Mouse (Mus musculus): ENCODE measurements around the gene Adcy9. TPM values are rescaled to one million over a fixed set of nuclear protein-coding genes. Genes with fewer than 3 reads are reported as not detected.

Gene Adcy9
- polyA plus RNA-seq, 1 experiment from 2014 or later: 2.5 TPM

Other genes with a start within 250 kb of the Adcy9 start
- gene Crebbp, start 206.5 kb downstream of the Adcy9 start, polyA plus RNA-seq (2014; fragmentation: Nextera tagmentation; extraction: Ambion mirVana): 34.3 and 34.5 TPM in 2 replicates
- 31.1 and 35.7 TPM in 2 replicates for gene Srl, start 121.3 kb upstream of the Adcy9 start, polyA plus RNA-seq (2014; fragmentation: Nextera tagmentation; extraction: Ambion mirVana)
- 16.1 and 17.8 TPM in 2 replicates for gene Tfap4, start 139.4 kb upstream of the Adcy9 start, polyA plus RNA-seq (2014; fragmentation: Nextera tagmentation; extraction: Ambion mirVana)
- gene Glis2, start 174.2 kb upstream of the Adcy9 start, polyA plus RNA-seq (2014; fragmentation: Nextera tagmentation; extraction: Ambion mirVana): 32.4 and 37.0 TPM in 2 replicates
- gene Pam16, start 204.5 kb upstream of the Adcy9 start, polyA plus RNA-seq (2014; fragmentation: Nextera tagmentation; extraction: Ambion mirVana): 94.3 and 108 TPM in 2 replicates
- 10.5 and 11.1 TPM in 2 replicates for gene Vasn, start 219.4 kb upstream of the Adcy9 start, polyA plus RNA-seq (2014; fragmentation: Nextera tagmentation; extraction: Ambion mirVana)
- 54.2 and 56.6 TPM in 2 replicates for gene Dnaja3, start 219.5 kb upstream of the Adcy9 start, polyA plus RNA-seq (2014; fragmentation: Nextera tagmentation; extraction: Ambion mirVana)

Measured in neural tube, embryonic 11.5 days (tissue).